Mouse (Mus musculus): ENCODE measurements at regions not wholly inside any gene's neighbourhood (a gene's known extent, or its start where the extent isn't known, plus 50 kb on each side); places are given as distances from the start of the nearest gene placed in this dataset.
A peak's percentile ranks its signal among the peaks of the same experiment; 100 is the strongest.

- intact Hi-C loops (cut with DNase I) = no loop called here
- no peak for DNase-seq (ENCODE audit: low spot score)
Measured at GRCm38 (mm10) chr13:52067048-52067447, 220.6 kb downstream of the Gadd45g start.

- intact Hi-C loops (cut with DNase I) = no loop called here
- no peak for DNase-seq (ENCODE audit: low spot score)
Measured at GRCm38 (mm10) chr13:52068886-52069439, 222.5 kb downstream of the Gadd45g start.

- DNase-seq (ENCODE audit: low spot score) = no peak
- intact Hi-C loops (cut with DNase I) = no loop called here
Measured at GRCm38 (mm10) chr13:52069714-52070113, 223.2 kb downstream of the Gadd45g start.

- intact Hi-C loops (cut with DNase I) = no loop called here
- DNase-seq (ENCODE audit: low spot score) = no peak
Measured at GRCm38 (mm10) chr13:52070731-52071663, 224.5 kb downstream of the Gadd45g start.

- DNase-seq (ENCODE audit: low spot score) = no peak
- intact Hi-C loops (cut with DNase I) = loop anchor here (2.0 to 5.0 kb wide), 2 partner anchors 100 to 231 kb away; partner anchors contain the start of gene Gadd45g
Measured at GRCm38 (mm10) chr13:52077616-52078015, 231.1 kb downstream of the Gadd45g start.

GRCm38 (mm10) chr13:52078561-52078960, 232.1 kb downstream of the Gadd45g start:
- DNase-seq (ENCODE audit: low spot score) = peak; percentile 16

GRCm38 (mm10) chr13:52079678-52080246, 233.3 kb downstream of the Gadd45g start:
- DNase-seq (ENCODE audit: low spot score) = peak; percentile 41
- intact Hi-C loops (cut with DNase I) = loop anchor here (2.0 to 5.0 kb wide), 2 partner anchors 102 to 233 kb away; partner anchors contain the start of gene Gadd45g

More at GRCm38 (mm10) chr13:52078561-52078960, 232.1 kb downstream of the Gadd45g start:
- intact Hi-C loops (cut with DNase I) = loop anchor here (2.0 to 5.0 kb wide), 2 partner anchors 101 to 232 kb away; partner anchors contain the start of gene Gadd45g

GRCm38 (mm10) chr13:52083601-52084455, 237.3 kb downstream of the Gadd45g start:
- intact Hi-C loops (cut with DNase I) = no loop called here
- DNase-seq (ENCODE audit: low spot score) = no peak

- intact Hi-C loops (cut with DNase I) = no loop called here
- no peak for DNase-seq (ENCODE audit: low spot score)
Measured at GRCm38 (mm10) chr13:52085110-52085509, 238.6 kb downstream of the Gadd45g start.

- intact Hi-C loops (cut with DNase I) = no loop called here
- no peak for DNase-seq (ENCODE audit: low spot score)
Measured at GRCm38 (mm10) chr13:52088319-52088718, 241.8 kb downstream of the Gadd45g start.

- intact Hi-C loops (cut with DNase I) = no loop called here
- DNase-seq (ENCODE audit: low spot score) = no peak
Measured at GRCm38 (mm10) chr13:52090365-52090764, 243.9 kb downstream of the Gadd45g start.

GRCm38 (mm10) chr13:52094785-52095184, 248.3 kb downstream of the Gadd45g start:
- intact Hi-C loops (cut with DNase I) = no loop called here
- no peak for DNase-seq (ENCODE audit: low spot score)

GRCm38 (mm10) chr13:52096506-52096905, 250.0 kb downstream of the Gadd45g start:
- no peak for DNase-seq (ENCODE audit: low spot score)
- intact Hi-C loops (cut with DNase I) = no loop called here

- intact Hi-C loops (cut with DNase I) = no loop called here
- no peak for DNase-seq (ENCODE audit: low spot score)
Measured at GRCm38 (mm10) chr13:52105989-52106642, 259.6 kb downstream of the Gadd45g start.

- DNase-seq (ENCODE audit: low spot score) = no peak
- intact Hi-C loops (cut with DNase I) = no loop called here
Measured at GRCm38 (mm10) chr13:52108349-52108921, 262.0 kb downstream of the Gadd45g start.

GRCm38 (mm10) chr13:52109039-52109759, 262.7 kb downstream of the Gadd45g start:
- intact Hi-C loops (cut with DNase I) = no loop called here
- no peak for DNase-seq (ENCODE audit: low spot score)

GRCm38 (mm10) chr13:52110750-52111149, 264.3 kb downstream of the Gadd45g start:
- intact Hi-C loops (cut with DNase I) = no loop called here
- no peak for DNase-seq (ENCODE audit: low spot score)

- intact Hi-C loops (cut with DNase I) = no loop called here
Measured at GRCm38 (mm10) chr13:52113549-52113948, 267.1 kb downstream of the Gadd45g start.

More at GRCm38 (mm10) chr13:52113549-52113948, 267.1 kb downstream of the Gadd45g start:
- DNase-seq (ENCODE audit: low spot score) = no peak
